Mouse (Mus musculus) layer of hippocampus, adult 9-10 months (tissue): ENCODE measurements at regions not wholly inside any gene's neighbourhood (a gene's known extent, or its start where the extent isn't known, plus 50 kb on each side); places are given as distances from the start of the nearest gene placed in this dataset.
A peak's percentile ranks its signal among the peaks of the same experiment; 100 is the strongest.

ENCODE experiments used
- DNase-seq: peaks from one replicate; pipeline ENCODE4 v3.0.0; 2022; ENCODE audit warnings: low spot score

DNA sequence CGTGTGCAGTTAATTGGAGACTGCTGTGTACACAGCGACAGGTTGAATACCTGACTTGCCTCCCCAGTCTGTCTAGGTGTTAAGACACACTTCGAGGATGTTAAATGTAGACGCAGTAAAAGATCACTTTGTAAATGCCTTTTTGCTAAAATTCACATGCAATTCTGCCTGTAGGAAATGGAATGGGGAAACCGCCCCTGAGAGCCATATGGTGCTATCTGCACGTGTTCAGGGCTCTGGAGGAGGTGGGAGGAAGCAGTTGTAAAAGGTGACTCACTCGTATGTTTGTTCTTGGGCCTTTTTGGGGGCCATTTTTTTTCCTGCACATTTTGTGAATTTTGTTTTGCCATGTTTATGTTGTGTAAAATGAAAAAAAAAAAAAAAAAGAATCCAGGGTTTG, 159.6 kb upstream of the Gjb5 start:
- DNase-seq: peak; percentile 24

DNA sequence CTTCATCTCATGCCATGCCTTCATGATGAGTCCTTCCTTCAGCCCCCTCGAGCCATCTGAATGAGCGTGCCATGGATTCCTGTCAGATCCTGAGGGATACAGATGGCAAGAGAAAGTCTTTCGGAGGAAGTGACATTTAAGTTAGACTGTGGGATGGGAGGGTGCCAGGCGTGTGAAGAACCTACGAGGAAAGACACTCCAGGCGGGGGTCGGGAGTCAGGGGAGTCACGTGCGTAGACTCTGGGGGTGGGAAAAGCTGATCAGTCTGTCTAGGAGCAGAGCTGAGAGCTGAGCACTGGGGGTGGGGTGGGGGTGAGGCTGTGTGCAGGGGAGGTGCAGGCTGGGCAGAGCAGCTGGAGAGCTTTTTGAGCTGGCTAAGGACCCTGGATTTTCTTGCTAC, 152.0 kb upstream of the Gjb5 start:
- DNase-seq: no peak

DNA sequence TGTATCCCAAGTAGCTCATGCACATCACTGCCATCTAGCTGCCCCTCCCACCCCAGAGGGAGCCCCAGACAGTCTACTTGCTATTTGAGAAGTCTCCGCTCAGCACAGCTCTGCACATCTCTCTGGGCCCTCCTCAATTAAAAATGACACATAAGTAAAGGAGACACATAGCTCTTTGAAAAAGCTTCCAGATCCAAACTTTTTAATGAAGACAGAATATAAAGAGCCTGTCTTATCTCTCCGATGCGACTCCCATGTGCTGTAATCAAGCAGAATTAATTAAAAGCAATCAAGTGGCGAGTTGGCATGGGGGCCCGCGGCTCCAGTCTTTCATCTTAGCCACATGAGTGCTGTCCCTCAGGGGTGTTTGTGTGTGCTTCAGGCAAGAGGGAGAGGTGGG, 144.6 kb upstream of the Gjb5 start:
- DNase-seq: no peak

DNA sequence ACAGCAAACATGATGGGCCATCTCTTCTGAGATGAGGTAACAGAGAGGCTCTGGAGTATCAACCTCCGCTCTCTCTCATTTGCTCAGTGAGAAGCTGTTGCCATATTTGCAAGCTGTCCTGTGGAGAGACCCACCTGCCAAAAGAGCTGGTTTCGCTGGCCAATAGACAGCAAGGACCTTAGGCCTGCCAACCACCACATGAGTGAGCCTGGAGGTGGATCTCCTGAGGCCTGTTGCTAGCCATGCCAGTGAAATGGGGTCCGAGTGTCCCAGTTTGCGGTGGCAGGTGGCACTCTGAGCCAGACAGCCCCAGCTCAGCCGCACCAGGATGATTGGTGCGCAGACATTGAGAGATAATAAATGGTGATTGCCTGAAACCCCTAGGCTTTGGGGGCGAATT, 143.9 kb upstream of the Gjb5 start:
- DNase-seq: no peak

DNA sequence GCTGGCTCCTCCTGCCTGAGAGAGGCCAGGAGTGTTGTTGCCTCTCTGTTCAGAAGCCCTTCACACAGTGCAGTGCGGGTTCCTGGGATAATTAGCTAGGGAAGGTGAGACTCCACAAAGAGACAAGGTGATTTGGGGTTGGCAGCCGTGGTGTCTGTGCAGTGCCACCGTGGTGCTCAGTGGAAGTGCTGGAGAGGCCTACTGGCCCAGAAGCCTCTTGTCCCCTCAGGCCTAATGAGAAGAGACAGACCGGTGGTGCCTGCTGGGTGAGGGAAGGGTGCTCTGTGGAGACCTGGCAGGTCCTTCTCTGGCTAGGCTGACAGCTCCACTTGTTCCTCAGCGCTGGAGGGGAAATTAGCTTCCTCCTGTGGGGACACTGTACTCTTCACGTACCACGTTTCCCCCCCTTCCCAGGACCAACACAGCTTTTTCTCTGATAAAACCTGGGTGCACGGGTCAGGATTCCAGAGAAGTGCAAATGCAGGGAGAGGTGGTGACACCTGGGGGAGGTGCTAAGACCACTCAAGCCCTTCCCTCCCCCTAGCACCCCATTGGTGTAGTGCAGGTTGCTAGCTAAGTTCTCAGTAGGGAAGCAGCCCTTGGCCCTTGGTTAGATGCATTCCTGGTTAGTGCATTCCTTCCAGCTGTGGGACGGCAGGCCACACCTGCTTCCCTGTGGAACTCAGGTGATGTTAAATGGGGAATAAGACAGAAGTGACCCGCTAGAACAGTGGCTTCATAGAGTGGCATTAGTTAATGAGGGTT, 129.2 kb upstream of the Gjb5 start:
- DNase-seq: no peak

DNA sequence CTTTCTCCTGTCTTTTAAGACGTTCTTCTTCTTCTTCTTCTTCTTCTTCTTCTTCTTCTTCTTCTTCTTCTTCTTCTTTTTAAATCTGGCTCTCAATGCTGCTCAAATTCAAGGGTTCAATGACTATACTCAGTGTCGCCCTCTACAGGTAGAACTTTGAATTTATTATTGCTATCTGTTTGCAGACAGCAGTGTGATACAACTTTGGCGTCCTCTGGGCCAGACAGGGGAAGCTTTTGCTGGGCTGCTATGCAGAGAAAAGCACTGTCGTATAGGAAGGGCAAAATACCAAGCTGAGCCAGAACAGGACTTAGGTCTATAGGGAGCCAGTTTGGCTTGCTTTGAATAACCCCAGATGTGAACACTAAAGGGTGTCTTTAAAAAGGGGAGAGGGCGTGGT, 127.3 kb upstream of the Gjb5 start:
- DNase-seq: no peak

DNA sequence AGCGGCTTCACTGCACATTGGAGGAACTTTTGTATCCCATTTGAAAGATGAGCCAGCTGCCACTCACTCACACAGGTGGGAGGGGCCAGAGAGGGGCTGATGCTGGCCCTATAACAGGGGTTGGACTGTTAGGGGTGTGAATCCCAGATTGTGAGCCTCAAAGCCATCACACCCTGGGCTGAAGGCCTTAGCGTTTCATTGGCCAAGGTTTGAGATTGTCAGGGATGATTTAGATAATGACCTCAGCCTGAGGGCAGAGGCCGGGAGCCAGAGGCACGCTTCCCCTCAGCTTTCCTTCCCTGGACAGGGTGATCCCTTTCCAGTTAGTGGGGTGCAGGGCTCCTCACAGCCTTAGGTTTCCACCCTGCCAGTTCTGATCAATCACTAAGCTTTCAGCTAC, 124.5 kb upstream of the Gjb5 start:
- DNase-seq: no peak

DNA sequence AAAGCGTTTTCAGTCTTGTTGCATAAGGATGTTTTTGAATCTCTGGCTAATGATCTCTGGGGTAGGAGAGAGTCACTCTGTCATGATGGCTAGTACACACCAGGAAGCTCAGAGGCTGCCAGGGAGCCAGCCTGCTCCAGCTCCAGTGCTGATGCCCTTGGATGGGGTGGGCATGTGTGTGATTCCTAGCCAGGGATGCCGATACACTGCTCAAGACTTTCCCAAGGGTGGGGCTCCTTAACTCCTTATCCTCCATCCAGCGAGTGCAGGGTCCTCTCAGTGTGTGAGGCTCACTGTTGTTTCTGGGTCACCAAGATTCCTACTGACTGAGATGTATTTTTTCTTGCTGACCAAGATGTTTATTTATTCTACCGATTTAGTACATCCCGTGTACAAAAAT, 122.4 kb upstream of the Gjb5 start:
- DNase-seq: no peak

DNA sequence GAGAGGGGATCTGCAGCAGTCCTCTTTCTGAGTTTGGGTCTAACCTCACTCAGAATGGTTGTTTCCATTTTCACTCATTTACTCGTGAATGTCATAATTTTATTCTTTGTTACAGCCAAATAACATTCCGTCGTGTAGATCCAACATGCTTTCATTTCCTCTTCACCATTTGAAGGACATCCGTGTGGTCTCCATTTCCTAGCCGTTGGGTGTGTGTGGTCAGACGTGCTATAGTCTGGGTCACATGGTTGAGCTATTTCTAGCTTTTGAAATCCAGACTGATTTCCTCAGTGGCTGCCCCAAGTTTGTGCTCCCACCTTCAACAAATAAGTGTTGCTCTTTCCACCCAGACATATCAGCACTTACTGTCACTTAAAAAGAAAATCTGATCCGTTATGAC, 111.9 kb upstream of the Gjb5 start:
- no peak for DNase-seq

DNA sequence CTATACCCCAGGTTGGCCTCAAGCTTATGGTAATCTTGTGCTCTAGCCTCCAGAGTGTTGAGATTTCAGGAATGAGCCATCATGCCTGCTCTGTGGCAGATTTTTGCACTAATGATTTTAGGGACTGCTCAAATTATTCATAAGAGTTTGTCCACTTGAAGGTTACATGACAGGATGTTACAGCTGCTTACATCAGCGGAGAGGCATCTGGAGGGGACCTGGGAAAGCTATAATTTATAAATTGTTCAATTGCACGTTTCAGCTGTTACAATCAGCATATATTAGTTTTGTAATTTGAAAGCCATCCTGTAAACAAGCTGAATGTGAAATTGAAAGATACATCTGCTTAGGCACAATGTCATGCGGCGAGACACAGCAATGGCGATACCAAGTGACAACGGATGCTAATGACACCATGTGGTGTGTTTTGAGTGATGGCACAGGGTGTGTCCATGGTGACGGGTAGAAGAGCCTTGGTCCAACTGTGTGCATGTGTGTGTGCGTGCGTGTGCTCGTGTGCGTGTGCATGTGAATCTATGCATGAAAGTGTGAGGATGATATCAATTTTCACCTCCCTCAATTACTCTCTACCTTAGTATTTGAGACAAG, 96.6 kb upstream of the Gjb5 start:
- no peak for DNase-seq

DNA sequence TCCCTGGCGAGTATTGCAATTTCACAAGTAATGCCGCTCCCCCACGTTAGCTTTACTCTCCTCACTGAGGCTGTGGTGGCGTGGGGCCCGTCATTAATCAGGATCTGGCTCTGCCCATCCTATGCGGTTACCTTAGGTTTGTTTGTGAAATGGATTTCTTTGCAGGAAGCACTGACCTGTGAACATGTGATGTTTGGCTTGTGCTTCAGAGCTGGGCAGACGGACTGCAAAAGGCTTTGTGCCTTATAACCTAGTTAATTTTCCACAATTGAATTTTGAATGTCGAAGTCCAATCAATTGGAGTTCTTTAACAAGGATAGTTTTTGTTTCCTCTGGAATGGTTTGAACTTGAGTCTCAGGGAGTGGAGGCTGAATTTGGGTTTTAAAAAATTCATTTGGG, 94.1 kb upstream of the Gjb5 start:
- no peak for DNase-seq

DNA sequence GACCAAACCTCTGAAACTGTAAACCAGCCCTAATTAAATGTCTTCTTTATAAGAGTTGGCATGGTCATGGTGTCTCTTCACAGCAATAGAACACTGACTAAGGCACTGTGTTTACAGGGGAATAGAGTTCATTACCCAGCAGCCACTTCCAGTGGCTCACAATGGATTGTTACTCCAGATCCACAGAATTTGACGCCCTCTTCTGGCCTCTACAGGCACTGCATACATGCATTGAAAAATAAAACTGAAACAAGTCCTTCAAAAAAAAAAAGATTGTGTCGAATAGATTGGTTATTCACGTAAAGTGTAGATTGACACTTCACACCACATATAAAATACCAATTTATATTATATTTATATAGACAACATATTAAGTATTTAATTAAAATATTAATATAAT, 87.3 kb upstream of the Gjb5 start:
- no peak for DNase-seq

DNA sequence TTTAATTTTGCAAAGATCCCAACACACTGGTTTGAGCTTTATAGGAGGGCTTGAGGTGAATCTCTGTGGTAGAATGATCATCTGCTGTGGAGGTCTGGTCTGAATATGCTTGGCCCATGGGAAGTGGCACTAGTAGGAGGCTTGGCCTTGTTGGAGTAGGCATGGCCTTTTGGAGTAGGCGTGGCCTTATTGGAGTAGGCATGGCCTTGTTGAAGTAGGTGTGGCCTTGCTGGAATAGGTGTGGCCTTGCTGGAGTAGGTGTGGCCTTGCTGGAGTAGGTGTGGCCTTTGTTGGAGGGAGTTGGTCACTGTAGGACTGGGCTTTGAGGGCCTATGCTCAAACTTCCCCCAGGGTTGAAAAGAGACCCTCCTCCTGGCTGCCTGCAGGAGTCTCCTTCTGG, 86.1 kb upstream of the Gjb5 start:
- DNase-seq: no peak

DNA sequence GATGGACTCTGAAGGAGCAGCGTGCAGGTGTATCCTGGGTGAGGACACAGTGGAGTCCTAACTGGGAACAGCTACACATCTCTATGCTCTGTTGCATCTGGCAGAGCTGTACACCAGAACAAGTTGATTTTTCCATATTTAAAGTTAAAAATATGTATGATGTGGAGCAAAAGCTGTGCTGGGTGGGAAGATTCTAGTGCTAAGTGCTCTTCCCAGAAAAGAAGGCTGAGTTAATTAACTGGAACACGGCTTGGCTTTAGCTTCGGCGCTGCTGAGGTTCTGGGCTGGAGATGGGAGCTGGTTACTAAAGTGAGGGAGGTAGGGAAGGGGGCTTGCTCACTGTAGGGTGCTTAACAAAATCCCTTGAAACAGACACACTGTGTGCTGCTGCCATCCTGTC, 84.0 kb upstream of the Gjb5 start:
- no peak for DNase-seq

DNA sequence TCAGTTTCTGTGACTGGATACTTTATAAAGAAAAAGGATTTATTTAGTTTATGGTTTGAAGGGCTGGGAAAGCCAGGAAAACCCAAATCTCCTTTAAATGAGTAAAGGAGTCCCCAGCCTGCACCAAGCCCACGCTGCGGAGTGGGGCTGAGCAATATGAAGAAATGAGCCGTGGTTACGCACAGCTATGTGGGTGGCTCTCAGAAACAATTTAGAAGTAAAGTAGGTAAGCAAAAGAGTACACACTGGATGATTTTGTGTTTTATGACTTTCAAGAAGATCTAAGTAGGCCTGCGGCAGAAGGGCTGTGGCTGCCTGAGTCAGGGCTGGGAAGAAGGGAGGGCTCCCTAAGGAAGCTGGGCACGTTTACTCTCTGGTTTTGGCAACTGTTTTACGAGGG, 82.6 kb upstream of the Gjb5 start:
- no peak for DNase-seq

DNA sequence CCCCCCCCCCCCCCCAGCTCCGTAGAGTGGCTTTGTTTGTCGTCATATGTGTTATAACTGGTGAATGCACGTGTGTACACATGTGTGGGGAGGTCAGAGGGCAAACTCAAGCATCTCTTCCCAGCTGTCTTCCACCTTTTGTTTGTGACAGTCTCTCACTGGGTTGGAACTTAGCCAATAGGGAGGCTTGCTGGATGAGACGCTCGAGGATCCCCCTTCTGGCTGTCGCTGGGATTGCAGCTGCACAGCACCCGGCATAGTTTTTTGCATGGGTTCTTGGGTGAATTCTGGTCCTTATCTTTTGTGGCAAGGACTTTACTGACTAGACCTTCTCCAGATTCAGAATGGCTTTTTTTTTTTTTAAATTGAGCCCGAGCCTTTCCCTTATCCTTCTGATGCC, 77.1 kb upstream of the Gjb5 start:
- DNase-seq: no peak

DNA sequence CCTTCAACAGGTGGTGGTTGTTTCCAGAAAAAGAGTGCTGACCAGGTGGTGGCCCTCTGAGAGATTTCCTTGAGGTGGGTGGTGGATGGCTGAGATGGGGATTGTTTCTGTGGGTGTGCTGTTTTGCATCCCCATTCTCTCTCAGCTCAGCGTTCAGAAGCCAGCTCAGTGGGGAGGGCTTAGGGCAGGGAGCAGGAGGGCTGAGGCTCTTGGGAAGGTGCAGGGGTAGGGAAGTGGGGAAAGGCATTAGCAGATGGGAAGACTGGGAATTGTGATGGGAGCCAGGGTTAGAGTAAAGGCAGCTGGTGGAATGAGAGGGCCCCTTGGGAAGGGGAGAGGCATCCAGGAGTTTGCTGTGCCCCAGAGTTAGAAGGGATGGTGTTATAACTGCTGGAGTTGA, 72.3 kb upstream of the Gjb5 start:
- no peak for DNase-seq

DNA sequence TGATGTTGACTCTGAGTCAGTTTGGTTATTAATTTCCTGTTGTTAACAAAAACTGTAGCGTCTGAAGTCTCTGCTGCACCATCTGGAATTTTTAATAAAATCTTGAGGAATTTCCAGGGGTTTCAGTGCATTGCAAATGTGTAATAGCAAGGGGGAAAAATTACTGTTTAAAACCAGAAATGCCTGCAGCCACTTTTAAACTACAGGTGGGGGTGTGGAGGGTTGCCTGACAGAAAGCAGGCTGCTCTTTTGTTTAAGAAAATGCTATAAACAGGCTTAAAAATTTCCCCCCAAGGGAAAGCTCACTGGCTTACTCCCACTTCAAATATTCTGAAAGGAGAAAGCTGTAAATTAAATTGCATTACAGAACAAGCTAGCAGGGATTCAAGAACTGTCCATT, 71.8 kb upstream of the Gjb5 start:
- no peak for DNase-seq

DNA sequence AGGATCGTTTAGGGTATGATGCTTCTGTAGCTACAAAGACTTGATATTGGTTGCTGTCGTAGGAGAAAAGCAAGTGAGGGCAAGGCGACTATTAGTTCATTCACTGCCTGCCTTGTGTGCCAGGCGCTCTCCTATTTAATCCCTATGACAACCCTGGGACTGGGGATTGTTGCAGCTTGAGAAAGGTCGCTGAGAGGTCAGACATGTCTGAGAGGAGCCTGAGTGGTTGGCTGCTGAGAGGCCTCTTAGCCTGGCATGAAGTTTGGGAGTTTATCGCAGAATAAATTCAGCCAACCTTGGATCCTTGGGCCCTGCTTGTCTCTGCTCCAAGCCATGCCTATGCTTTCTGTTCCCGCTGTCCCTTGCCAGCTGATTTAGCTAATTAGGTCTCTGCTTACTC, 65.9 kb upstream of the Gjb5 start:
- DNase-seq: no peak

DNA sequence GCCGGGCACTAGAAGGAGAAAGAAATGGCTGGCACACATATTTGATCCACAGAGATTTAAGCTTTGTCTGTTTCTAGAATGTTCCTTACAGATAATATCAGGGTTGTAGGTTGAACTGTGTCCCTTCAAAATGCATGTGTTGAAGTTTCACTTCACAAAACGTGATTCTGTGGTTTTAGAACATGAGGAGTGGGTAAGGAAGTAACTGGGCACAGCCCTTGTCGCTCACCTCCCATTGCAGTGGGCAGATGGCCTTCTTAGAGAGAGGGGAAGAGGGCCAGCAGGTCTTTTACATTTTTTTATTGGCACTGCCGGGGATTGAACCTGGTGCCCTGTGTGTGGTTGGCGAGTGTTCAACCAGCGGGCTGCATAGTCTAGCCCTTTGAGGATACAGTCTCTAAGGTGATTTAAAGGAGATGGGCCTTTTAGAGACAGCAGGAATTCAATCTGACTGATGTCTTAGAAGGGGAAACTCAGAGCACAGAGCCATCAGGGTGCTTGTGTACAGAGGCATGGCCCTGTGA, 64.0 kb upstream of the Gjb5 start:
- no peak for DNase-seq

DNA sequence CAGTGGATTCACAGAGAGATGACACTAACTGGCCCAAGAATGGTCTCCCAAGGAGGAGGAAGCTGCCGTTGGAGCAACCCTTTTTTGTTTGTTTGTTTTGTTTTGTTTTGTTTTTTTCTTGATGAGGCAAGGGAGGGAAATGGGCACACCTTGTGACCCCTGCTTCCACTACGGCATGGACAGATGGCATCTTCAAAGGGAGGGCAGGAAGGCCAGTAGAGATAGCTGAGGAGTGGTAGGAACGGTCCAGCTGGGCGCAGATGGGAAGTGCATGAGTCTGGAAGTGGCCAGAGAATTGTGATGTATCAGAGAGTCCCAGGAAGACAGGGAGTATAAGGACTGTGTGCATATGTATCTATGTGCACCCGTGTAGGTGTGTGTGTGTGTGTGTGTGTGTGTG, 63.1 kb upstream of the Gjb5 start:
- DNase-seq: no peak

DNA sequence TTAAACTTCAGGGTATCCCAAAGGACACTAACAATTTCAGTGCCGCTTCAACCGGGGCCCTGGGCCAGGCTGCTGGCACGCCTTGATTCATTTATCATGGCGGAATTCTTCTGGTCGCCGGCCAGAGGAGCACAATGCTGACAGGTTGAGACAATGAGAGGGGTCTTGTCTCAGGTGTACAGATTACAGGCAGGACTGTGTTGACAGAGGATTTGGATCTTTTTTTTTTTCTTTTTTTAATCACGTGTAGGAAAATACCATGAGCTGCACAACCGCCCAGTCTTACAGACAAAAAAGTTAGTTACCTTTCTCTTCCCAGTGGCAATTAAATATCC, 61.8 kb upstream of the Gjb5 start:
- no peak for DNase-seq

DNA sequence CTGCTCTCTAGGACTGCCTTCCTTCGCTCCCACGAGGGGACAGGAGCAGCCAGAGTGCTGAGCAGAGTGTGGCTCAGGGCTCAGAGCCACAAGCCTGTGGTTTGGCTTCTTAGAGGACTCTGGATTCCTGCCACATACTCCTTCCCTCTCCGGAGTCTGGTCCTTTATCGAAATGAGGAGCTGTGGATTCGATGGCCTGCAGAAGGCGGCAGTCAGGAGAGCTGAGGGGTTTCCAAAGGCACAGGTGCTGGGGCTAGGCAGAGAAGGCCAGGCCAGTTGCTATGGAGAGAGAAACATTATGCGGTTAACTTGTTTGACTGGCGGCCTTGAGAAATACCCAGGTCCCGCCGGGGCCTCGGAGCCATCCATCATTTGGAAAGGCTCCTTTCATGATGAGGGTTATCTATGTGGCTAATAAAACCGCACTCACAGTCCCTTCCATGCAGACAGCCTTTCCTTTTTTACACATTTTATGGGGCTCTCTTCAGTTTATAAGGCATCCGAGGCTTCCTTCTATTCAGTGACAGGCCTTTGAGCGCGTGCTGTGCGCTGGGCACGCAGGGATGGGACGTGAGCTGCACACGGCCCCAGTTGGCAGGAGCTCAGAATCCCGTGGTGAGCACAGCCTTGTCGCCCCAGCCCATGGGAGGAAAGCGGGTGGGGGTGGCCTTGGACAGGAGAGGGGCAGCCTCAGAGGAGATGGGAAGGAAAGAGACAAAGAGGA, 61.2 kb upstream of the Gjb5 start:
- no peak for DNase-seq

DNA sequence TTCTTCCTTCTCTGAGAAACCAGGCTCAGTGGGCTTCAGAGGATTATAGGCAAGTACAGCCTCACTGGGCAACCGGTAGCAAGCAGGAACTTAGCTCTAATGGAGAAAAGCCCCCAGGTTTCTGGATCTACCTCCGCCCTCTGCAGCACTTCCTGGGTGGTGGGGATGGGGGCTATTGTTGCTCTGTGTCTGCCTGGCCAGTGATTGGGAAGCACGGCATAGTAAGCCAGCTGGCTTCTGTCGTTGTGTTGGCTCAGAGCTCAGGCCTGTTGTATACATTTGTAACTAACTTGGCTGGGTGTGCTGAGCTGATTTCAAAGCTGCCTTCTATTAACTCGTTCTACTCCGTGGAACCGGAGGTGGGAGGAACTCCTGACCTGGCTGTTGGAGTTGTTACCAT, 58.9 kb upstream of the Gjb5 start:
- no peak for DNase-seq
